Mouse (Mus musculus) layer of hippocampus, adult 2 months (tissue): ENCODE data around the gene Defb48. TPM values are rescaled to one million over a fixed set of nuclear protein-coding genes. Genes with fewer than 3 reads are reported as not detected.

Source experiments
- DNase-seq, 2 experiments: peaks; one replicate each; pipeline ENCODE4 v3.0.0; 2022; ENCODE audit warnings: low spot score in 2 of 2
- H3K27ac ChIP-seq: fragments of 200-600 bp; 2 replicates; pipeline ENCODE4 v1.8.1; 2022
- H3K4me3 ChIP-seq: fragments of 200-600 bp; 2 replicates; pipeline ENCODE4 v1.8.1; 2022; ENCODE audit warnings: mild to moderate bottlenecking
- CTCF ChIP-seq: fragments of 200-600 bp; conservative IDR thresholded peaks from 2 replicates; pipeline ENCODE4 v1.8.1; 2022; ENCODE audit warnings: antibody characterized with exemption, mild to moderate bottlenecking, moderate library complexity
- long read RNA-seq, 2 experiments: library from polyadenylated mRNA; stranded (forward); transcript quantifications; one replicate each; pipeline ENCODE4 v2.0.0; 2021; ENCODE audit warnings: borderline mapping rate in 2 of 2
- total RNA-seq, 2 experiments: library from RNA; stranded (reverse); gene quantifications; 2 replicates each; pipeline ENCODE4 v1.2.3; 2021

Gene Defb48
- not detected for total RNA-seq
- long read RNA-seq, experiment 1 = 0 reads
- long read RNA-seq, experiment 2 = 0 reads

GRCm38 (mm10) chr14:62984410-62984809, at the start of gene Defb48:
Defb48 (minus strand) TSS chr14:62984510.
- Histone ChIP-seq H3K27ac (no peak within 1 kb of the TSS), H3K4me3 (no peak within 1 kb of the TSS)
- DNase-seq = no peak
- TF ChIP-seq CTCF = no peak

- DNase-seq = no peak
- Histone ChIP-seq H3K27ac (no peak overlapping the region), H3K4me3 (no peak overlapping the region)
- no peak for TF ChIP-seq CTCF
These were observed 36.3 kb upstream of the Defb48 start for GRCm38 (mm10) chr14:63020524-63021156.

GRCm38 (mm10) chr14:63014667-63015066, 30.4 kb upstream of the Defb48 start:
- DNase-seq = no peak
- TF ChIP-seq CTCF = no peak
- no peak overlapping the region for H3K27ac ChIP-seq
- H3K4me3 ChIP-seq = no peak overlapping the region

- no peak for TF ChIP-seq CTCF
- no peak overlapping the region for H3K27ac ChIP-seq
- no peak for DNase-seq
- H3K4me3 ChIP-seq = no peak overlapping the region
These were observed 28.8 kb upstream of the Defb48 start for GRCm38 (mm10) chr14:63013082-63013481.

GRCm38 (mm10) chr14:63011471-63011870, 27.2 kb upstream of the Defb48 start, which contains the start of gene Defb43:
Defb43 (plus strand) TSS chr14:63011771.
- H3K27ac ChIP-seq = no peak within 1 kb of the TSS
- DNase-seq = no peak
- no peak for TF ChIP-seq CTCF
- no peak within 1 kb of the TSS for H3K4me3 ChIP-seq

GRCm38 (mm10) chr14:63002588-63002987, 18.3 kb upstream of the Defb48 start:
- no peak overlapping the region for H3K4me3 ChIP-seq
- no peak overlapping the region for H3K27ac ChIP-seq
- no peak for DNase-seq
- no peak for TF ChIP-seq CTCF

GRCm38 (mm10) chr14:62998977-62999376, 14.7 kb upstream of the Defb48 start:
- TF ChIP-seq CTCF = no peak
- H3K4me3 ChIP-seq = no peak overlapping the region
- no peak for DNase-seq
- no peak overlapping the region for H3K27ac ChIP-seq

GRCm38 (mm10) chr14:62997777-62998176, 13.5 kb upstream of the Defb48 start, which contains the start of gene Defb47:
Defb47 (plus strand) TSS chr14:62998077.
- DNase-seq = no peak
- Histone ChIP-seq H3K27ac (no peak within 1 kb of the TSS), H3K4me3 (no peak within 1 kb of the TSS)
- no peak for TF ChIP-seq CTCF

- no peak overlapping the region for H3K4me3 ChIP-seq
- no peak overlapping the region for H3K27ac ChIP-seq
- no peak for DNase-seq
- TF ChIP-seq CTCF = no peak
These were observed 7.7 kb upstream of the Defb48 start for GRCm38 (mm10) chr14:62991849-62992510.

- H3K4me3 ChIP-seq = no peak overlapping the region
- no peak for TF ChIP-seq CTCF
- no peak overlapping the region for H3K27ac ChIP-seq
These were observed 7.0 kb upstream of the Defb48 start for GRCm38 (mm10) chr14:62991271-62991670.

GRCm38 (mm10) chr14:62979815-62980214, 4.5 kb downstream of the Defb48 start:
- no peak for DNase-seq
- H3K27ac ChIP-seq = no peak overlapping the region
- H3K4me3 ChIP-seq = no peak overlapping the region
- TF ChIP-seq CTCF = no peak

More at GRCm38 (mm10) chr14:62991271-62991670, 7.0 kb upstream of the Defb48 start:
- no peak for DNase-seq

- Histone ChIP-seq H3K4me3 (no peak overlapping the region; the same call in 1 of the 2 replicates), H3K27ac (no peak overlapping the region)
- peak; percentile 92 for TF ChIP-seq CTCF
- peak; percentile 32 to 79 for DNase-seq
These were observed 9.3 kb downstream of the Defb48 start for GRCm38 (mm10) chr14:62975046-62975445.

GRCm38 (mm10) chr14:62965811-62966520, 18.3 kb downstream of the Defb48 start:
- Histone ChIP-seq H3K27ac (no peak overlapping the region), H3K4me3 (peak overlapping the region; percentile 20; the same call in 1 of the 2 replicates)
- TF ChIP-seq CTCF = no peak
- DNase-seq = no peak

GRCm38 (mm10) chr14:62965342-62965741, 19.0 kb downstream of the Defb48 start:
- DNase-seq = no peak
- TF ChIP-seq CTCF = peak; percentile 12; the same call in 1 of the 2 replicates
- Histone ChIP-seq H3K4me3 (no peak overlapping the region), H3K27ac (no peak overlapping the region)
